Mouse (Mus musculus) liver, embryonic 12.5 days (tissue): ENCODE measurements around the gene Kcnj5. TPM values are rescaled to one million over a fixed set of nuclear protein-coding genes. Genes with fewer than 3 reads are reported as not detected.

Source experiments
- ATAC-seq: fragments of 200-750 bp; cut with Nextera tagmentation; 2 replicates; pipeline ENCODE4 v1.8.0; 2017; ENCODE audit warnings: moderate number of reproducible peaks, mild to moderate bottlenecking, moderate library complexity
- H3K27ac ChIP-seq: fragments of 300-500 bp; sonication (generic); 2 replicates; pipeline ENCODE4 v1.5.1; 2016; ENCODE audit warnings: mild to moderate bottlenecking
- H3K27me3 ChIP-seq: fragments of 300-500 bp; sonication (generic); replicated peaks from 2 replicates; pipeline ENCODE4 v1.6.1; 2016; ENCODE audit warnings: mild to moderate bottlenecking, moderate library complexity
- H3K36me3 ChIP-seq: fragments of 300-500 bp; sonication (generic); 2 replicates; pipeline ENCODE4 v1.6.1; 2016; ENCODE audit warnings: mild to moderate bottlenecking, moderate library complexity
- H3K4me1 ChIP-seq: fragments of 300-500 bp; sonication (generic); 2 replicates; pipeline ENCODE4 v1.6.1; 2016
- H3K4me2 ChIP-seq: fragments of 300-500 bp; sonication (generic); 2 replicates; pipeline ENCODE4 v1.6.1; 2016; ENCODE audit warnings: mild to moderate bottlenecking, moderate library complexity
- H3K4me3 ChIP-seq: fragments of 300-500 bp; sonication (generic); 2 replicates; pipeline ENCODE4 v1.5.1; 2016; ENCODE audit warnings: mild to moderate bottlenecking, moderate library complexity
- H3K9ac ChIP-seq: fragments of 300-500 bp; sonication (generic); 2 replicates; pipeline ENCODE4 v1.6.1; 2016; ENCODE audit warnings: mild to moderate bottlenecking, moderate library complexity
- H3K9me3 ChIP-seq: fragments of 300-500 bp; sonication (generic); replicated peaks from 2 replicates; pipeline ENCODE4 v1.6.1; 2016; ENCODE audit warnings: mild to moderate bottlenecking, moderate library complexity
- WGBS: fragments of 180-500 bp; shearing (Covaris S2); methylation state at CpG from one replicate; pipeline ENCODE4 v1.1.7; 2016; ENCODE audit not compliant: insufficient replicate concordance; 5-methylcytosine and 5-hydroxymethylcytosine counted together
- polyA plus RNA-seq: library from polyadenylated mRNA; unstranded; fragments of >200 nt; fragmentation: Nextera tagmentation; extraction: Ambion mirVana; gene quantifications from 2 replicates; pipeline ENCODE4 v1.2.1, GENCODE M21; 2016

The Kcnj5 gene
- 3.2 and 3.4 TPM in 2 replicates for polyA plus RNA-seq

DNA sequence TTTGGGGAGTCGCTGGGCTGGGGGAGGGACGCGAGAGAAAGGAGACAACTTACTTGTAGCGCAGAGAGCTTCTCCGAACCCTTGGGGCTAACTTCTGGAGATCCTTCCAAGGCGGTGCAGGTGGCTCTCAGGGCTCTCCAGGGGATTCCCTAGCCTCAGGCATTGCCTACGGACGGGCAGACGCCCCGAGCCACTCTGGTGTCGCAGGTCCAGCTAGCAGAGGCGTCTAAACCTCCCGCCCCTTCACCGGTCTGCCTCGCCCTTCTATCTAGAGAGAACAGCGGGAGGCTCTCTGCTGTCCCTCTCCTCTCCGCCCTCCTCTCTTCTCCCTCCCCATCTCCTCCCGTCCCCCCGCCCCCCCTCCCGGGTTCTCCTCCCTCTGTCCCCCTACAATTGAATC lies at the start of gene Kcnj5:
TSS of gene Kcnj5 (minus strand) at position 300 of the 400 bp plus-strand sequence.
- Histone ChIP-seq H3K9me3 (no peaks in the 10 kb centered on the region), H3K4me1 (peaks cover 41% of the 10 kb centered on the region), H3K9ac (peak within 1 kb of the TSS; percentile 17; the same call in 1 of the 2 replicates), H3K27ac (no peak within 1 kb of the TSS), H3K4me2 (peak within 1 kb of the TSS; percentile 69), H3K4me3 (peak within 1 kb of the TSS; percentile 48), H3K36me3 (no peaks in the 10 kb centered on the region), H3K27me3 (peaks cover 61% of the 10 kb centered on the region)
- peak; percentile 75 for ATAC-seq
- 4% methylated on average over 20 of the region's 20 CpGs for WGBS

DNA sequence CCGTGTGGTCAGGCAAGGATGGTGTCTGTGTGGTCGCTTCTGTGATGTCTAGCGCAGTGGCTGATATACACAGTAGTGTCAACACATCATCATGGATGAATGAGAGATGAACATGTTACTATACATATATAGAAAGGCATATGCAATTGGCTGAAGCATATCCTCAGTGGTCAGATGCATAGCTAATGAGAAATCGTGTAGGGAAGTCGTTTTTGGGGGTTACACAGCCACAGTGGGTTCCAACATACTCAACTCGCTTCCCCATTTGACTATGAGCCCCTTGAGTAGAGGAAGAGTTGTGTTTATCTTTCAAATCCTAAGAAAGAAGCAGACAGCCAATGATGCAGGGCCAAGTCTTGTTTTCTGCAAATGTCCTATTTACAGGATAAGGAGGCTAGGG lies 48.6 kb upstream of the Kcnj5 start:
- 61% methylated on average over 6 of the region's 6 CpGs for WGBS
- Histone ChIP-seq H3K4me3 (no peak overlapping the region), H3K4me2 (no peak overlapping the region), H3K9me3 (no peaks in the 10 kb centered on the region), H3K27ac (no peak overlapping the region), H3K36me3 (no peaks in the 10 kb centered on the region), H3K4me1 (no peaks in the 10 kb centered on the region; the same call in 1 of the 2 replicates), H3K27me3 (no peaks in the 10 kb centered on the region), H3K9ac (no peak overlapping the region)
- ATAC-seq = no peak

- Histone ChIP-seq H3K36me3 (no peaks in the 10 kb centered on the region), H3K27ac (no peak overlapping the region), H3K9me3 (no peaks in the 10 kb centered on the region), H3K4me1 (no peaks in the 10 kb centered on the region; the same call in 1 of the 2 replicates), H3K27me3 (no peaks in the 10 kb centered on the region), H3K4me2 (no peak overlapping the region), H3K4me3 (no peak overlapping the region), H3K9ac (no peak overlapping the region)
- 70% methylated on average over 9 of the region's 9 CpGs for WGBS
- no peak for ATAC-seq
These were observed 47.6 kb upstream of the Kcnj5 start for GRCm38 (mm10) chr9:32391701-32392100.

GRCm38 (mm10) chr9:32391092-32391491 lies 46.9 kb upstream of the Kcnj5 start:
- no peaks in the 10 kb centered on the region for H3K27me3 ChIP-seq
- no peaks in the 10 kb centered on the region; the same call in 1 of the 2 replicates for H3K4me1 ChIP-seq
- ATAC-seq = no peak
- no peaks in the 10 kb centered on the region for H3K9me3 ChIP-seq
- H3K9ac ChIP-seq = no peak overlapping the region
- 29% methylated on average over 5 of the region's 5 CpGs for WGBS
- H3K36me3 ChIP-seq = no peaks in the 10 kb centered on the region
- no peak overlapping the region for H3K27ac ChIP-seq
- H3K4me3 ChIP-seq = no peak overlapping the region
- H3K4me2 ChIP-seq = no peak overlapping the region

DNA sequence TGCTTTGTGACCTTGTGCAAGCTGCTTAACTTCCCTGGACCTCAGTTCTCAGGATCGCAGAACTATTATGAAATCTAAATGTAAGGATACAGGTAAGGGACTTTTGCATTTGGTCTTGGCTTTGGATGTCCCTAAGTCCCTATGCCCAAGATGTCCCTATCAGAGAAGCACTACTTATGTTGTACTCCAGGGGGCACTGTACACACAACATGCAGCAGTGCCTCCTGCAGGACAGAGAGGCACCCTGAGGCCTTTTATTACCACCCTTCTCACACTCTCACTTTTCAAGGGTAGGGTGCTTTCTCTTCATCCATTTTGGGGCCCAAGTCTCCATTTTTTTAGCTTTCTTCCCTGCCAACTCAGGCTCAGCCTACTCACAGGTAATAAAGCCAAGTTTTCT lies 44.0 kb upstream of the Kcnj5 start:
- Histone ChIP-seq H3K9ac (no peak overlapping the region), H3K27ac (no peak overlapping the region), H3K4me3 (no peak overlapping the region), H3K27me3 (no peaks in the 10 kb centered on the region), H3K4me2 (no peak overlapping the region), H3K4me1 (no peaks in the 10 kb centered on the region; the same call in 1 of the 2 replicates), H3K36me3 (no peaks in the 10 kb centered on the region), H3K9me3 (no peaks in the 10 kb centered on the region)
- 74% methylated on average over 1 of the region's 1 CpGs for WGBS
- ATAC-seq = no peak

DNA sequence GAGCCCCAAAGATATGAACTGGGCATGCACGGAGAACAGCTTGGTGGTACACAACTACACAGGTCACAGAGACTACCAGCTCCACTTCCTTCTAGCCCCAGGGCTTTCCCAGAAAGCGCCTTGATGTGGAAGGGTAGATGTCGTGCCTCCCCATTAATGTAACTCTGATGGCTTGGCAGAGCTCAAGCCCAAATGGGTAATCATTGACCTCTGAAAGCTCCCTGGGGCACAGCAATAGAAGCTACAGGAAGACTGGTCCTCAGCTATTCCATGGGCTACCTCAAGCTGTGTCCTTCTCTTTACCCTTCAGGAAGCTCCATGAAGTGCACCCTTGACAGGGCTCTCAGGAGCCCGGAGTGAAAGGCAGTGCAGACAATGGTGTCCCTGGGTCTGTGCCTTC lies 40.8 kb upstream of the Kcnj5 start:
- Histone ChIP-seq H3K4me1 (no peaks in the 10 kb centered on the region), H3K9ac (no peak overlapping the region), H3K4me3 (no peak overlapping the region), H3K27me3 (no peaks in the 10 kb centered on the region), H3K36me3 (no peaks in the 10 kb centered on the region), H3K4me2 (no peak overlapping the region), H3K9me3 (no peaks in the 10 kb centered on the region), H3K27ac (no peak overlapping the region)
- WGBS = 57% methylated on average over 4 of the region's 4 CpGs
- ATAC-seq = no peak

GRCm38 (mm10) chr9:32376863-32377590 lies 32.9 kb upstream of the Kcnj5 start:
- no peak overlapping the region for H3K4me2 ChIP-seq
- no peaks in the 10 kb centered on the region for H3K27me3 ChIP-seq
- no peak for ATAC-seq
- no peak overlapping the region for H3K27ac ChIP-seq
- no peak overlapping the region for H3K4me3 ChIP-seq
- H3K4me1 ChIP-seq = no peaks in the 10 kb centered on the region
- no peaks in the 10 kb centered on the region for H3K9me3 ChIP-seq
- H3K9ac ChIP-seq = no peak overlapping the region
- no peaks in the 10 kb centered on the region for H3K36me3 ChIP-seq
- WGBS = 67% methylated on average over 5 of the region's 5 CpGs

DNA sequence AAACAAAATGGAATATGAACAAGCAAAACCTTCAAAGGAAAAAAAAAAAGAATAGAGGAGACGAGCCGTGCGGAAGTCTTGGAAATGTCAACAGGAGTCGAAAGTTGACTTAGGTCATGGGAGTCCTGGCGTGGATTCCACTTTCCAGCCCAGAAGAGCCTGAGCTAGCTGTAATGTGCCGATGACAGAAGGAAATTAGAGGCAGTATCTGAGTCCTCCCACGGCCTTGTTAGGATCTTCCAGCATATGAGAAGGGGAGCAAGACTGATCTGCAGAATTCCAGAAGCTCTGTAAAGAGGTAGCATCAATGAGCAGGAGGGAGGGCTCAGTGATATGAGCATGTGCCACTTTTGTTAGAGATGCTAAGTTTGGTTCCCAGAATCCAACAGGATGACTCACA lies 31.9 kb upstream of the Kcnj5 start:
- no peak overlapping the region for H3K4me3 ChIP-seq
- no peak for ATAC-seq
- H3K27ac ChIP-seq = no peak overlapping the region
- no peak overlapping the region for H3K9ac ChIP-seq
- WGBS = 74% methylated on average over 7 of the region's 7 CpGs
- no peak overlapping the region for H3K4me2 ChIP-seq
- H3K36me3 ChIP-seq = no peaks in the 10 kb centered on the region
- no peaks in the 10 kb centered on the region for H3K27me3 ChIP-seq
- H3K4me1 ChIP-seq = no peaks in the 10 kb centered on the region
- no peaks in the 10 kb centered on the region for H3K9me3 ChIP-seq

GRCm38 (mm10) chr9:32373656-32374055 lies 29.5 kb upstream of the Kcnj5 start:
- Histone ChIP-seq H3K27ac (no peak overlapping the region), H3K4me2 (no peak overlapping the region), H3K27me3 (no peaks in the 10 kb centered on the region), H3K4me1 (no peaks in the 10 kb centered on the region), H3K9me3 (no peaks in the 10 kb centered on the region), H3K9ac (no peak overlapping the region), H3K4me3 (no peak overlapping the region), H3K36me3 (no peaks in the 10 kb centered on the region)
- ATAC-seq = no peak
- 76% methylated on average over 6 of the region's 6 CpGs for WGBS

DNA sequence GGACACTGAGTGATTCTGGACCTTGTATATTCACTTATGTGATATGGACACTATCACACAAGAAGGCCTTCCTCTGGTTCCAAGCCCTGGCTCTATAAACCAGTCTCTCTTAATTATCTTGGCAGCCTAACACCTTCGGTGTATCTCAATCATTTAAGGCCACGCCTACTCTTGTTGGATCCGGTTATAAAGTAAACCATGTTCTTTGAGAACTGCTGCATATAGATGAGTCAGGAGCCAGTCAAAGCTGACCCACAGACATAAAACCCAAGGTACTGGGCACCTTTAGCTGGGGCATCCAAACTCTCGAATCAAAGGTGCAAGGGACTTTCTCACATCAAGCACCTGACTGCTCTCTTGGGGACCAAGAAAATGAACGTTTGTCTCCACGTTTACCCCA lies 28.1 kb upstream of the Kcnj5 start, which contains the start of gene Kcnj1:
TSS of gene Kcnj1 (plus strand) at position 292 of the 400 bp plus-strand sequence.
- H3K9ac ChIP-seq = no peak within 1 kb of the TSS
- H3K36me3 ChIP-seq = no peaks in the 10 kb centered on the region
- no peaks in the 10 kb centered on the region for H3K9me3 ChIP-seq
- H3K27ac ChIP-seq = no peak within 1 kb of the TSS
- ATAC-seq = no peak
- no peaks in the 10 kb centered on the region for H3K4me1 ChIP-seq
- H3K4me3 ChIP-seq = no peak within 1 kb of the TSS
- no peak within 1 kb of the TSS for H3K4me2 ChIP-seq
- no peaks in the 10 kb centered on the region for H3K27me3 ChIP-seq
- 66% methylated on average over 6 of the region's 6 CpGs for WGBS

DNA sequence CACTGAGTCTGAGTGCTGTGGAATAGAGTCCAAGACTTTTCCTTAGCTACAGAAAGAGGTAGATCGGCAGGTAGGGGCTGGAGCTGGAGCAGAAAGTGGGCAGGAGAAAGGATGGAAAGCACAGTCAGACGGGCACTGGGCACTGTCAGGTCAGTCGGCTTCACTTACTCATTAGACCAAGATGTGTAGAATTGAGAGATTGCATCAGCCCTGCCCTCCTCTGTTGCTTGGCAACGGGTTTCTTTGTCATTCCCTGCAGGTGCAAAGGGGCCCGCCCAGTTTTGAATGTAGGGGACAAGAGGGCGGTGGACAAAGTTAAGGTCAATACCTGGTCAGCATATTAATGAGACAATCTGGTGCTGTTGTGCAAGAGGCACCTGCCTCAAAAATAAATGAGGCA lies 25.2 kb upstream of the Kcnj5 start:
- H3K9me3 ChIP-seq = no peaks in the 10 kb centered on the region
- H3K4me3 ChIP-seq = no peak overlapping the region
- H3K9ac ChIP-seq = no peak overlapping the region
- no peaks in the 10 kb centered on the region for H3K4me1 ChIP-seq
- ATAC-seq = no peak
- no peak overlapping the region for H3K4me2 ChIP-seq
- no peak overlapping the region for H3K27ac ChIP-seq
- no peaks in the 10 kb centered on the region for H3K27me3 ChIP-seq
- 43% methylated on average over 6 of the region's 6 CpGs for WGBS
- no peaks in the 10 kb centered on the region for H3K36me3 ChIP-seq

GRCm38 (mm10) chr9:32368812-32369211 lies 24.7 kb upstream of the Kcnj5 start:
- H3K4me3 ChIP-seq = no peak overlapping the region
- no peak overlapping the region for H3K9ac ChIP-seq
- H3K9me3 ChIP-seq = no peaks in the 10 kb centered on the region
- 26% methylated on average over 2 of the region's 2 CpGs for WGBS
- no peak for ATAC-seq
- no peak overlapping the region for H3K27ac ChIP-seq
- H3K27me3 ChIP-seq = no peaks in the 10 kb centered on the region
- H3K4me2 ChIP-seq = no peak overlapping the region
- no peaks in the 10 kb centered on the region for H3K4me1 ChIP-seq
- H3K36me3 ChIP-seq = no peaks in the 10 kb centered on the region

- Histone ChIP-seq H3K27me3 (no peaks in the 10 kb centered on the region), H3K9ac (no peak overlapping the region), H3K27ac (no peak overlapping the region), H3K4me1 (no peaks in the 10 kb centered on the region), H3K36me3 (no peaks in the 10 kb centered on the region), H3K9me3 (no peaks in the 10 kb centered on the region), H3K4me3 (no peak overlapping the region), H3K4me2 (no peak overlapping the region)
- WGBS = 69% methylated on average over 1 of the region's 1 CpGs
- no peak for ATAC-seq
These were observed 16.6 kb upstream of the Kcnj5 start for GRCm38 (mm10) chr9:32360770-32361169.
